Mouse (Mus musculus) stomach, embryonic 14.5 days (tissue): ENCODE results near the gene Gm10722. TPM values are rescaled to one million over a fixed set of nuclear protein-coding genes. Genes with fewer than 3 reads are reported as not detected.
A peak's percentile ranks its signal among the peaks of the same experiment; 100 is the strongest.
"Not testable (repeated sequence)": the region's sequence is repeated elsewhere in the genome, so short reads cannot be mapped to it uniquely, and the experiment has no call there.

Source experiments
- ATAC-seq: fragments of 200-750 bp; cut with Nextera tagmentation; 2 replicates; pipeline ENCODE4 v1.8.0; 2017; ENCODE audit warnings: low read depth, moderate TSS enrichment; ENCODE audit not compliant: insufficient number of reproducible peaks, insufficient read depth, low FRiP score
- H3K27ac ChIP-seq: fragments of 300-500 bp; sonication (generic); 2 replicates; pipeline ENCODE4 v1.5.1; 2014; ENCODE audit warnings: mild to moderate bottlenecking, low read length, moderate library complexity, mixed read lengths
- H3K27me3 ChIP-seq: fragments of 300-500 bp; sonication (generic); 2 replicates; pipeline ENCODE4 v1.6.1; 2014; ENCODE audit warnings: low read length, control low read depth, mixed read lengths; ENCODE audit not compliant: control insufficient read depth, insufficient read depth
- H3K36me3 ChIP-seq: fragments of 300-500 bp; sonication (generic); 2 replicates; pipeline ENCODE4 v1.6.1; 2014; ENCODE audit warnings: mild to moderate bottlenecking, control low read depth, low read length, moderate library complexity, mixed read lengths; ENCODE audit not compliant: control insufficient read depth, insufficient read depth
- H3K4me1 ChIP-seq: fragments of 300-500 bp; sonication (generic); 2 replicates; pipeline ENCODE4 v1.6.1; 2014; ENCODE audit warnings: low read length, control low read depth, mixed read lengths; ENCODE audit not compliant: control insufficient read depth, insufficient read depth
- H3K4me2 ChIP-seq: fragments of 300-500 bp; sonication (generic); replicated peaks from 2 replicates; pipeline ENCODE4 v1.6.1; 2014; ENCODE audit warnings: low read depth, low read length, control low read depth
- H3K4me3 ChIP-seq: fragments of 300-500 bp; sonication (generic); 2 replicates; pipeline ENCODE4 v1.5.1; 2014; ENCODE audit warnings: low read depth, low read length, control low read depth
- H3K9ac ChIP-seq: fragments of 300-500 bp; sonication (generic); replicated peaks from 2 replicates; pipeline ENCODE4 v1.6.1; 2014; ENCODE audit warnings: low read depth, mild to moderate bottlenecking, control low read depth, low read length, moderate library complexity, mixed read lengths
- H3K9me3 ChIP-seq: fragments of 300-500 bp; sonication (generic); 2 replicates; pipeline ENCODE4 v1.6.1; 2016; ENCODE audit warnings: low read depth, low read length, control low read depth; ENCODE audit not compliant: control insufficient read depth
- WGBS: fragments of 180-500 bp; shearing (Covaris S2); extraction: QIAGEN DNeasy Blood & Tissue Kit; methylation state at CpG from one replicate; pipeline ENCODE4 v1.1.7; 2014; 5-methylcytosine and 5-hydroxymethylcytosine counted together
- polyA plus RNA-seq: library from polyadenylated mRNA; unstranded; fragments of >200 nt; fragmentation: Nextera tagmentation; extraction: Ambion mirVana; gene quantifications from 2 replicates; pipeline ENCODE4 v1.2.1, GENCODE M21; 2014

Gm10722 gene
- not detected in 2 replicates for polyA plus RNA-seq

GRCm38 (mm10) chr9:3000445-3000972 is at the start of gene Gm10722:
Gm10722 (plus strand) TSS chr9:3000922.
- not testable (repeated sequence) for H3K4me3 ChIP-seq, H3K4me2 ChIP-seq, H3K9me3 ChIP-seq, H3K36me3 ChIP-seq, H3K27ac ChIP-seq, ATAC-seq, H3K27me3 ChIP-seq, H3K4me1 ChIP-seq, H3K9ac ChIP-seq
- 66% methylated on average over 12 of the region's 12 CpGs for WGBS

GRCm38 (mm10) chr9:3001006-3001405 is 284 bp downstream of the Gm10722 start:
- H3K4me3 ChIP-seq, H3K27ac ChIP-seq, ATAC-seq, H3K36me3 ChIP-seq, H3K9ac ChIP-seq, H3K27me3 ChIP-seq, H3K9me3 ChIP-seq, H3K4me1 ChIP-seq, H3K4me2 ChIP-seq: not testable (repeated sequence)
- WGBS: 64% methylated on average over 8 of the region's 8 CpGs

GRCm38 (mm10) chr9:3001948-3002659 is 1.4 kb downstream of the Gm10722 start:
- H3K4me2 ChIP-seq, H3K27me3 ChIP-seq, H3K4me1 ChIP-seq, H3K36me3 ChIP-seq, H3K4me3 ChIP-seq, H3K9me3 ChIP-seq, H3K27ac ChIP-seq, H3K9ac ChIP-seq: not testable (repeated sequence)
- WGBS: 57% methylated on average over 8 of the region's 11 CpGs
- ATAC-seq: peak; percentile 81

- H3K4me3 ChIP-seq, H3K27me3 ChIP-seq, H3K4me2 ChIP-seq, H3K4me1 ChIP-seq, H3K9me3 ChIP-seq, H3K27ac ChIP-seq, H3K36me3 ChIP-seq, H3K9ac ChIP-seq, ATAC-seq: not testable (repeated sequence)
- WGBS: 75% methylated on average over 6 of the region's 14 CpGs
Observed at GRCm38 (mm10) chr9:3002794-3003396, 2.2 kb downstream of the Gm10722 start, which contains the start of gene Gm11168. Gm11168 (plus strand) TSS chr9:3003346.

GRCm38 (mm10) chr9:3006179-3006578 is 5.5 kb downstream of the Gm10722 start:
- H3K27me3 ChIP-seq, H3K9ac ChIP-seq, H3K36me3 ChIP-seq, H3K4me3 ChIP-seq, H3K4me1 ChIP-seq, H3K27ac ChIP-seq, H3K4me2 ChIP-seq, ATAC-seq, H3K9me3 ChIP-seq: not testable (repeated sequence)
- WGBS: 80% methylated on average over 1 of the region's 5 CpGs

GRCm38 (mm10) chr9:3006636-3007035 is 5.9 kb downstream of the Gm10722 start:
- not testable (repeated sequence) for H3K36me3 ChIP-seq, H3K4me3 ChIP-seq, H3K4me1 ChIP-seq, H3K27ac ChIP-seq, H3K9me3 ChIP-seq, H3K9ac ChIP-seq, H3K27me3 ChIP-seq, H3K4me2 ChIP-seq
- ATAC-seq: peak; percentile 65
- WGBS: 79% methylated on average over 7 of the region's 8 CpGs

GRCm38 (mm10) chr9:3007272-3007671 is 6.5 kb downstream of the Gm10722 start:
- H3K36me3 ChIP-seq, H3K4me3 ChIP-seq, ATAC-seq, H3K4me2 ChIP-seq, H3K4me1 ChIP-seq, H3K9me3 ChIP-seq, H3K9ac ChIP-seq, H3K27me3 ChIP-seq, H3K27ac ChIP-seq: not testable (repeated sequence)
- WGBS: 79% methylated on average over 7 of the region's 9 CpGs

GRCm38 (mm10) chr9:3009331-3009730 is 8.6 kb downstream of the Gm10722 start:
- not testable (repeated sequence) for H3K36me3 ChIP-seq, H3K9me3 ChIP-seq, H3K4me2 ChIP-seq, H3K4me1 ChIP-seq, H3K9ac ChIP-seq, H3K27ac ChIP-seq, H3K4me3 ChIP-seq, H3K27me3 ChIP-seq
- no CpG with 5 or more reads among the region's 5 CpGs for WGBS
- ATAC-seq: peak; percentile 47; the same call in 1 of the 2 replicates
